Mouse (Mus musculus) heart, postnatal 0 days (tissue): ENCODE data around the gene Chek2. TPM values are rescaled to one million over a fixed set of nuclear protein-coding genes. Genes with fewer than 3 reads are reported as not detected.

ENCODE experiments used
- ATAC-seq: fragments of 200-750 bp; cut with Nextera tagmentation; 2 replicates; pipeline ENCODE4 v1.8.0; 2017; ENCODE audit warnings: low read depth, moderate number of reproducible peaks, moderate library complexity; ENCODE audit not compliant: insufficient read depth
- DNase-seq: peaks from one replicate; pipeline ENCODE4 v3.0.0-alpha.2; 2016; ENCODE audit warnings: low spot score
- H3K27ac ChIP-seq: fragments of 300-500 bp; sonication (generic); 2 replicates; pipeline ENCODE4 v1.5.1; 2014; ENCODE audit warnings: low read depth, mild to moderate bottlenecking
- H3K27me3 ChIP-seq: fragments of 300-500 bp; sonication (generic); 2 replicates; pipeline ENCODE4 v1.6.1; 2014; ENCODE audit warnings: low read length, mixed read lengths; ENCODE audit not compliant: control insufficient read depth, insufficient read depth
- H3K36me3 ChIP-seq: fragments of 300-500 bp; sonication (generic); replicated peaks from 2 replicates; pipeline ENCODE4 v1.6.1; 2014; ENCODE audit warnings: low read length, mixed read lengths; ENCODE audit not compliant: control insufficient read depth, insufficient read depth
- H3K4me1 ChIP-seq: fragments of 300-500 bp; sonication (generic); 2 replicates; pipeline ENCODE4 v1.6.1; 2014; ENCODE audit warnings: antibody characterized with exemption; ENCODE audit not compliant: control insufficient read depth, insufficient read depth
- H3K4me2 ChIP-seq: fragments of 300-500 bp; sonication (generic); 2 replicates; pipeline ENCODE4 v1.6.1; 2014; ENCODE audit warnings: low read depth, mild to moderate bottlenecking, low read length, moderate library complexity
- H3K4me3 ChIP-seq: fragments of 300-500 bp; sonication (generic); 2 replicates; pipeline ENCODE4 v1.5.1; 2014; ENCODE audit warnings: low read depth, low read length
- H3K9ac ChIP-seq: fragments of 300-500 bp; sonication (generic); replicated peaks from 2 replicates; pipeline ENCODE4 v1.6.1; 2014; ENCODE audit warnings: low read depth, low read length, mixed read lengths
- H3K9me3 ChIP-seq: fragments of 300-500 bp; sonication (generic); replicated peaks from 2 replicates; pipeline ENCODE4 v1.6.1; 2016; ENCODE audit warnings: low read length; ENCODE audit not compliant: control insufficient read depth
- CTCF ChIP-seq: IDR thresholded peaks from 2 replicates; pipeline ENCODE4 v1.5.1; 2016; ENCODE audit warnings: antibody characterized with exemption, control low read depth, low read depth
- EP300 ChIP-seq: IDR thresholded peaks from 2 replicates; pipeline ENCODE4 v1.6.1; 2016; ENCODE audit warnings: antibody characterized with exemption, low read depth
- WGBS: fragments of 180-500 bp; shearing (Covaris S2); extraction: QIAGEN DNeasy Blood & Tissue Kit; methylation state at CpG from one replicate; pipeline ENCODE4 v1.1.7; 2014; 5-methylcytosine and 5-hydroxymethylcytosine counted together
- polyA plus RNA-seq: library from polyadenylated mRNA; unstranded; fragments of >200 nt; fragmentation: Nextera tagmentation; extraction: Ambion mirVana; gene quantifications from 2 replicates; pipeline ENCODE4 v1.2.1, GENCODE M21; 2015
- total RNA-seq: library from RNA; depleted of rRNA; stranded (reverse); fragments of >200 nt; gene quantifications from 2 replicates; pipeline ENCODE4 v1.2.3, GENCODE M21; 2014; ENCODE audit warnings: low replicate concordance

The Chek2 gene
- total and polyA plus RNA-seq, 2 experiments from 2014 or later: 2.5 to 6.1 TPM

GRCm38 (mm10) chr5:110808821-110809666 is 30.7 kb upstream of the Chek2 start:
- H3K4me1 ChIP-seq: peaks cover 24% of the 10 kb centered on the region
- peak overlapping the region; percentile 99 for H3K4me2 ChIP-seq
- H3K27me3 ChIP-seq: no peaks in the 10 kb centered on the region
- H3K27ac ChIP-seq: peak overlapping the region; percentile 92
- H3K9ac ChIP-seq: peak overlapping the region; percentile 99
- ATAC-seq: no peak
- TF ChIP-seq CTCF (no peak), EP300 (no peak)
- peak overlapping the region; percentile 98 for H3K4me3 ChIP-seq
- no peak for DNase-seq
- WGBS: under 1% methylated on average over 27 of the region's 27 CpGs
- no peaks in the 10 kb centered on the region for H3K36me3 ChIP-seq
- no peaks in the 10 kb centered on the region for H3K9me3 ChIP-seq

GRCm38 (mm10) chr5:110809667-110810325 is 30.0 kb upstream of the Chek2 start, which contains the start of gene Ulk1:
Ulk1 (minus strand) TSS chr5:110810097.
- peak within 1 kb of the TSS; percentile 99 for H3K9ac ChIP-seq
- no peak for TF ChIP-seq EP300
- TF ChIP-seq CTCF: no peak

DNA sequence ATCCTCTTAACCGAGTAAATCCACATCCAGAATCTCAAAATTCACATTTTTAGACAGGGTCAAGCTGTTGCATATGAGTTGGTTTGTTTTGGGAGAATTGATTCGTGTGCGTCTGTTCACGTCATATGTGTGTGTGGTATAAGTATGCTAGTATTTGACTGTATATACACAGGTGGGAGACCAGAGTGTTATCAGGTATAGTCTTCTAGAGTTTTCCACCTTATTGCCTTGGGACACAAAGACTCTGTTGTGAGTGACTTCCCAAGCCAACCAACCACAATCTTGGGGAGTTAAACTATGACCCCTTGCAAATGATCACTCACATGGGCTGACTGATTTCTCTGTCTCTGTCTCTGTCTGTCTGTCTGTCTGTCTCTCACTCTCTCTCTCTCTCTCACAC is 15.4 kb upstream of the Chek2 start:
- no peak for ATAC-seq
- 83% methylated on average over 4 of the region's 4 CpGs for WGBS
- Histone ChIP-seq H3K4me3 (no peak overlapping the region), H3K27me3 (no peaks in the 10 kb centered on the region), H3K4me2 (no peak overlapping the region), H3K9ac (no peak overlapping the region), H3K36me3 (no peaks in the 10 kb centered on the region), H3K9me3 (no peaks in the 10 kb centered on the region), H3K27ac (no peak overlapping the region), H3K4me1 (no peaks in the 10 kb centered on the region)
- DNase-seq: no peak
- no peak for TF ChIP-seq EP300
- TF ChIP-seq CTCF: no peak

More at GRCm38 (mm10) chr5:110809667-110810325, 30.0 kb upstream of the Chek2 start, which contains the start of gene Ulk1:
- Histone ChIP-seq H3K27me3 (no peaks in the 10 kb centered on the region), H3K27ac (peak within 1 kb of the TSS; percentile 92), H3K9me3 (no peaks in the 10 kb centered on the region), H3K36me3 (no peaks in the 10 kb centered on the region), H3K4me3 (peak within 1 kb of the TSS; percentile 98), H3K4me1 (peaks cover 24% of the 10 kb centered on the region), H3K4me2 (peak within 1 kb of the TSS; percentile 99)
- DNase-seq (peak; percentile 98), ATAC-seq (peak; percentile 96)
- WGBS: under 1% methylated on average over 64 of the region's 80 CpGs

GRCm38 (mm10) chr5:110826781-110827495 is 12.8 kb upstream of the Chek2 start:
- 82% methylated on average over 8 of the region's 8 CpGs for WGBS
- Histone ChIP-seq H3K9me3 (no peaks in the 10 kb centered on the region), H3K4me1 (no peaks in the 10 kb centered on the region), H3K27me3 (no peaks in the 10 kb centered on the region), H3K9ac (no peak overlapping the region), H3K4me3 (no peak overlapping the region), H3K4me2 (no peak overlapping the region), H3K27ac (no peak overlapping the region), H3K36me3 (0 out of 2 replicates have a peak, but pooled peaks cover 12% of the 10 kb centered on the region)
- DNase-seq: no peak
- TF ChIP-seq CTCF: no peak
- no peak for TF ChIP-seq EP300
- no peak for ATAC-seq

- Histone ChIP-seq H3K9me3 (no peaks in the 10 kb centered on the region), H3K4me3 (no peak overlapping the region), H3K27ac (no peak overlapping the region), H3K27me3 (no peaks in the 10 kb centered on the region), H3K36me3 (0 out of 2 replicates have a peak, but pooled peaks cover 12% of the 10 kb centered on the region), H3K4me1 (no peaks in the 10 kb centered on the region), H3K9ac (no peak overlapping the region), H3K4me2 (no peak overlapping the region)
- ATAC-seq (no peak), DNase-seq (no peak)
- WGBS: 88% methylated on average over 5 of the region's 5 CpGs
- TF ChIP-seq EP300 (no peak), CTCF (no peak)
Observed at GRCm38 (mm10) chr5:110827576-110827975, 12.2 kb upstream of the Chek2 start.
